Mouse (Mus musculus): Measurements from ENCODE around the gene Ifrd1. TPM values are rescaled to one million over a fixed set of nuclear protein-coding genes. Genes with fewer than 3 reads are reported as not detected.
A peak's percentile ranks its signal among the peaks of the same experiment; 100 is the strongest.

Ifrd1 gene
- 112 and 117 TPM in 2 replicates for polyA plus RNA-seq (2015; fragmentation: Nextera tagmentation; extraction: Ambion mirVana)

DNA sequence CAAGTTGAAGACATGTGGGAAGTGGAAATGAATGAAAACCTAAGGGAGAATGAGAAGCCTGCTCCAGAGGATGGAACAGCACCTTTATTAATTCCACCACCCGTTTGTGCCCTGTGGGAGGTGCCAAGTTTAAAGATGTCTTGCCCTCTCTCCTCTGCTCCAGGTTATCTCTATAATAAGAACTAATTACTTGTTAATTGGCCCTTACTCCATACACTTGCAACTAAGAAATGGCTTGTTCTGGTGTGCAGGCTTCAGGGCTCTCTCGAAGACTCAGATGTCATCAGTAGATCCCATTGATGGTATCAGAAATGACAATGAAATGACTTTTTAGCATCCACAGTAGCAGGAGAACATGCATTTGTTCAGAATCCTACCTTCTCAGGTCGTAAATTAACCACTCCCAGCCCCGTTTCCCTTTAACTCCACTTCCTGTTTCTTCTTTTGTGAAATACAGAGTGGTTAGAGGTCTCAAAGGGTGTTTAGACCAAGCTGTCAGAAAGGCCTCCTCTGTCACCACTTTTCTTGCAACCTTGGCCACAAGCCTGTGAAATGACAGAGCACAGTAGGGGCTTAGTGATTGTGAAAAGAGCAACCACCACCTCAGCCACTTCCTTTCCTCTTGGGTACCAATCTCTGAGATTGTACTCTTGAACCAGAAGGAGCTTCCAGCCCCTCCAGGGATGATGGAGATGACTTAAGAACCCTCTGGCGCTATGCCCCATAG lies at the start of gene Ifrd1:
Gene Ifrd1 (minus strand): TSS at position 51 of the 727 bp plus-strand sequence.
- Histone ChIP-seq H3K27ac (ENCODE audit: low read length) (peak within 1 kb of the TSS; percentile 5; the same call in 1 of the 2 replicates), H3K27me3 (ENCODE audit: control insufficient read depth, insufficient read depth, low read depth, low read length) (no peaks in the 10 kb centered on the region), H3K4me3 (ENCODE audit: low read length) (no peak within 1 kb of the TSS), H3K4me2 (ENCODE audit: low read depth, low read length) (no peak within 1 kb of the TSS), H3K36me3 (ENCODE audit: control insufficient read depth, insufficient read depth, low read length) (no peaks in the 10 kb centered on the region), H3K9me3 (ENCODE audit: control insufficient read depth, low read length) (no peaks in the 10 kb centered on the region), H3K4me1 (replicated peaks; ENCODE audit: control insufficient read depth, insufficient read depth, low read length) (peaks cover 18% of the 10 kb centered on the region), H3K9ac (ENCODE audit: low read length) (no peak within 1 kb of the TSS)
- WGBS, result 57% methylated on average over 5 of the region's 5 CpGs
- no peak for ATAC-seq (ENCODE audit: low read depth)

GRCm38 (mm10) chr12:40286539-40286938 lies 38.2 kb upstream of the Ifrd1 start:
- Histone ChIP-seq H3K9ac (ENCODE audit: low read length) (no peak overlapping the region), H3K9me3 (ENCODE audit: control insufficient read depth, low read length) (peaks cover 5% of the 10 kb centered on the region), H3K4me3 (ENCODE audit: low read length) (no peak overlapping the region), H3K27me3 (ENCODE audit: control insufficient read depth, insufficient read depth, low read depth, low read length) (no peaks in the 10 kb centered on the region), H3K4me1 (replicated peaks; ENCODE audit: control insufficient read depth, insufficient read depth, low read length) (no peaks in the 10 kb centered on the region), H3K4me2 (ENCODE audit: low read depth, low read length) (no peak overlapping the region), H3K36me3 (ENCODE audit: control insufficient read depth, insufficient read depth, low read length) (no peaks in the 10 kb centered on the region), H3K27ac (ENCODE audit: low read length) (no peak overlapping the region)
- 71% methylated on average over 4 of the region's 4 CpGs for WGBS
- no peak for ATAC-seq (ENCODE audit: low read depth)

- no peak overlapping the region for H3K4me2 ChIP-seq (ENCODE audit: low read depth, low read length)
- 77% methylated on average over 4 of the region's 4 CpGs for WGBS
- no peak overlapping the region for H3K9ac ChIP-seq (ENCODE audit: low read length)
- no peaks in the 10 kb centered on the region for H3K36me3 ChIP-seq (ENCODE audit: control insufficient read depth, insufficient read depth, low read length)
- H3K9me3 ChIP-seq (ENCODE audit: control insufficient read depth, low read length), result no peaks in the 10 kb centered on the region
- H3K27me3 ChIP-seq (ENCODE audit: control insufficient read depth, insufficient read depth, low read depth, low read length), result no peaks in the 10 kb centered on the region
- H3K4me3 ChIP-seq (ENCODE audit: low read length), result no peak overlapping the region
- ATAC-seq (ENCODE audit: low read depth), result no peak
- H3K4me1 ChIP-seq (replicated peaks; ENCODE audit: control insufficient read depth, insufficient read depth, low read length), result no peaks in the 10 kb centered on the region
- H3K27ac ChIP-seq (ENCODE audit: low read length), result no peak overlapping the region
These were observed 32.5 kb upstream of the Ifrd1 start for GRCm38 (mm10) chr12:40280596-40281325.

- H3K4me3 ChIP-seq (ENCODE audit: low read length), result no peak overlapping the region
- no peaks in the 10 kb centered on the region for H3K4me1 ChIP-seq (replicated peaks; ENCODE audit: control insufficient read depth, insufficient read depth, low read length)
- no peak overlapping the region for H3K9ac ChIP-seq (ENCODE audit: low read length)
- H3K27ac ChIP-seq (ENCODE audit: low read length), result no peak overlapping the region
- 75% methylated on average over 3 of the region's 3 CpGs for WGBS
- no peaks in the 10 kb centered on the region for H3K9me3 ChIP-seq (ENCODE audit: control insufficient read depth, low read length)
- no peaks in the 10 kb centered on the region for H3K36me3 ChIP-seq (ENCODE audit: control insufficient read depth, insufficient read depth, low read length)
- ATAC-seq (ENCODE audit: low read depth), result no peak
- no peak overlapping the region for H3K4me2 ChIP-seq (ENCODE audit: low read depth, low read length)
- H3K27me3 ChIP-seq (ENCODE audit: control insufficient read depth, insufficient read depth, low read depth, low read length), result no peaks in the 10 kb centered on the region
These were observed 29.3 kb upstream of the Ifrd1 start for GRCm38 (mm10) chr12:40277581-40277980.

- Histone ChIP-seq H3K27ac (ENCODE audit: low read length) (no peak overlapping the region), H3K9ac (ENCODE audit: low read length) (no peak overlapping the region), H3K27me3 (ENCODE audit: control insufficient read depth, insufficient read depth, low read depth, low read length) (no peaks in the 10 kb centered on the region), H3K4me1 (replicated peaks; ENCODE audit: control insufficient read depth, insufficient read depth, low read length) (no peaks in the 10 kb centered on the region), H3K4me3 (ENCODE audit: low read length) (no peak overlapping the region), H3K36me3 (ENCODE audit: control insufficient read depth, insufficient read depth, low read length) (no peaks in the 10 kb centered on the region), H3K9me3 (ENCODE audit: control insufficient read depth, low read length) (no peaks in the 10 kb centered on the region), H3K4me2 (ENCODE audit: low read depth, low read length) (no peak overlapping the region)
- no peak for ATAC-seq (ENCODE audit: low read depth)
These were observed 26.6 kb upstream of the Ifrd1 start for GRCm38 (mm10) chr12:40274931-40275330.

DNA sequence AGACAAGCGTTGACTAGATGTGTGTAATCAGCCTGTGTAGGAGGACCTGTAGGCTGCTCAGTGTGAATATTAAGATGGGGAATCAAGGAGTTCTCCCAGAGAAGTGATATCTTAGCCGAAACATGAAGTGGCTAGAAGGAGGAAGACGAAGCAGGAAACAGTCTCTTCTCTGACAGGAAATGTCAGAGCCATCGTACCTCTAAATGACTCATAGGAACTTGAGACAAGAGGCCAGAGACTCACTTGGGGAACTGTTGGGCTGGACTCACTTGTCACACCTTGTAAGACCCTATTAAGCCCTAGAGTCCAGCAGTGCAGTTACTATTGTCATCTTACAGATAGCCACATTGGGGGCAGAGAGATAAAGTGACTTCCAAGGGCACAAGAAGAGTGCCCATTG lies 25.0 kb upstream of the Ifrd1 start:
- 78% methylated on average over 4 of the region's 4 CpGs for WGBS
- no peaks in the 10 kb centered on the region for H3K27me3 ChIP-seq (ENCODE audit: control insufficient read depth, insufficient read depth, low read depth, low read length)
- no peak overlapping the region for H3K4me3 ChIP-seq (ENCODE audit: low read length)
- H3K9me3 ChIP-seq (ENCODE audit: control insufficient read depth, low read length), result no peaks in the 10 kb centered on the region
- H3K4me2 ChIP-seq (ENCODE audit: low read depth, low read length), result no peak overlapping the region
- no peak overlapping the region for H3K27ac ChIP-seq (ENCODE audit: low read length)
- no peaks in the 10 kb centered on the region for H3K4me1 ChIP-seq (replicated peaks; ENCODE audit: control insufficient read depth, insufficient read depth, low read length)
- no peaks in the 10 kb centered on the region for H3K36me3 ChIP-seq (ENCODE audit: control insufficient read depth, insufficient read depth, low read length)
- H3K9ac ChIP-seq (ENCODE audit: low read length), result no peak overlapping the region
- ATAC-seq (ENCODE audit: low read depth), result no peak

DNA sequence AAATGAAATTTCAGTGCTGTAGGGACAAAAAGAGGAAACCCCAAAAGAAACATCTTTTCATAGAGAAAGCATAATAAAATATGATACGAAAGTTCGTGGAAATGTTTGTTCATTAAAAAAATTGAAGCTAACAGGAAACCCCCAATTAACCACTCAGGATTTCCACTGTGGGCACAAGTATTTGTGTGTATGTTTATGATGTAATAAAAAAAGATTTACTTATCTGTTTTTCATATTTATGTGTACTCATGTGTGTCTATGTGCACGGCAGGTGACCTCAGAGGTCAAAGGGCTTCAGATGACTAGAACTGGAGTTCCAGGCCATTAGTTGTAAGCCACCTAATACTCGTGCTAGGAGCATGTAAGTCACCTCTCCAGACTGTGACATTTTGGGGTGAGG lies 24.4 kb upstream of the Ifrd1 start:
- H3K36me3 ChIP-seq (ENCODE audit: control insufficient read depth, insufficient read depth, low read length), result no peaks in the 10 kb centered on the region
- ATAC-seq (ENCODE audit: low read depth), result no peak
- no peak overlapping the region for H3K27ac ChIP-seq (ENCODE audit: low read length)
- H3K4me1 ChIP-seq (replicated peaks; ENCODE audit: control insufficient read depth, insufficient read depth, low read length), result no peaks in the 10 kb centered on the region
- 74% methylated on average over 4 of the region's 4 CpGs for WGBS
- no peaks in the 10 kb centered on the region for H3K9me3 ChIP-seq (ENCODE audit: control insufficient read depth, low read length)
- no peak overlapping the region for H3K4me3 ChIP-seq (ENCODE audit: low read length)
- no peak overlapping the region for H3K4me2 ChIP-seq (ENCODE audit: low read depth, low read length)
- no peak overlapping the region for H3K9ac ChIP-seq (ENCODE audit: low read length)
- no peaks in the 10 kb centered on the region for H3K27me3 ChIP-seq (ENCODE audit: control insufficient read depth, insufficient read depth, low read depth, low read length)

- H3K4me1 ChIP-seq (replicated peaks; ENCODE audit: control insufficient read depth, insufficient read depth, low read length), result no peaks in the 10 kb centered on the region
- no peaks in the 10 kb centered on the region for H3K27me3 ChIP-seq (ENCODE audit: control insufficient read depth, insufficient read depth, low read depth, low read length)
- no peaks in the 10 kb centered on the region for H3K36me3 ChIP-seq (ENCODE audit: control insufficient read depth, insufficient read depth, low read length)
- H3K9me3 ChIP-seq (ENCODE audit: control insufficient read depth, low read length), result no peaks in the 10 kb centered on the region
- no peak overlapping the region for H3K4me2 ChIP-seq (ENCODE audit: low read depth, low read length)
- H3K9ac ChIP-seq (ENCODE audit: low read length), result no peak overlapping the region
- 65% methylated on average over 2 of the region's 2 CpGs for whole genome bisulfite sequencing
- no peak for ATAC-seq (ENCODE audit: low read depth)
- H3K27ac ChIP-seq (ENCODE audit: low read length), result no peak overlapping the region
- no peak overlapping the region for H3K4me3 ChIP-seq (ENCODE audit: low read length)
These were observed 20.0 kb upstream of the Ifrd1 start for GRCm38 (mm10) chr12:40268313-40268712.

DNA sequence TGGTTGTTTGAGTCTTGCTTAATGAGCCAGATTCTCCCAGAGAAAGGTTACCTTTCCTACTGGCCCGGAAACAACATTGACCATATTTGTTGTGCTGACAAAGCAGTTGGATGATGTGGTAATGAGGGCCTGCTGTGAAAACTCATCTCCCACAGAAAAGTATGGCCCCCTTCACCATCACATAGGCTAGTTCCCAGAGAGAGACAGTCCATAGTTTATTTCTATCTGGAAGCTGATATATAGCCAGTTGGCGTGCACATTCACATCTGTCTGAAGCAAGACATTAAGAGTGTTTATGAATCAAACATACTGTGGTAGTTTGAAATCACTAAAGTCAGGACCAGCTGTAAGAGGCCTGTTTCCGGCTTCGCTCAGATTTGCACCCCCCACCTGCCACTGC lies 15.4 kb upstream of the Ifrd1 start:
- Histone ChIP-seq H3K4me2 (ENCODE audit: low read depth, low read length) (no peak overlapping the region), H3K27ac (ENCODE audit: low read length) (no peak overlapping the region; the same call in 1 of the 2 replicates), H3K27me3 (ENCODE audit: control insufficient read depth, insufficient read depth, low read depth, low read length) (no peaks in the 10 kb centered on the region), H3K9me3 (ENCODE audit: control insufficient read depth, low read length) (no peaks in the 10 kb centered on the region), H3K4me3 (ENCODE audit: low read length) (no peak overlapping the region), H3K36me3 (ENCODE audit: control insufficient read depth, insufficient read depth, low read length) (no peaks in the 10 kb centered on the region), H3K4me1 (replicated peaks; ENCODE audit: control insufficient read depth, insufficient read depth, low read length) (no peaks in the 10 kb centered on the region; the same call in 1 of the 2 replicates), H3K9ac (ENCODE audit: low read length) (no peak overlapping the region)
- ATAC-seq (ENCODE audit: low read depth), result peak; percentile 91
- WGBS, result 51% methylated on average over 4 of the region's 4 CpGs

All from lung, embryonic 16.5 days (tissue).